Mouse (Mus musculus) liver, adult 2 months (tissue): Measurements from ENCODE around the gene Zrsr1.

ENCODE experiments used
- CTCF ChIP-seq: fragments of 200-500 bp; IDR thresholded peaks from 2 replicates; pipeline ENCODE4 v1.5.1; 2011; ENCODE audit warnings: low read depth, low read length, control low read depth
- POLR2A ChIP-seq: fragments of 200-500 bp; IDR thresholded peaks from 2 replicates; pipeline ENCODE4 v1.6.1; 2011; ENCODE audit warnings: low read length, control low read depth; ENCODE audit not compliant: insufficient read depth; ENCODE audit errors: extremely low read depth

DNA sequence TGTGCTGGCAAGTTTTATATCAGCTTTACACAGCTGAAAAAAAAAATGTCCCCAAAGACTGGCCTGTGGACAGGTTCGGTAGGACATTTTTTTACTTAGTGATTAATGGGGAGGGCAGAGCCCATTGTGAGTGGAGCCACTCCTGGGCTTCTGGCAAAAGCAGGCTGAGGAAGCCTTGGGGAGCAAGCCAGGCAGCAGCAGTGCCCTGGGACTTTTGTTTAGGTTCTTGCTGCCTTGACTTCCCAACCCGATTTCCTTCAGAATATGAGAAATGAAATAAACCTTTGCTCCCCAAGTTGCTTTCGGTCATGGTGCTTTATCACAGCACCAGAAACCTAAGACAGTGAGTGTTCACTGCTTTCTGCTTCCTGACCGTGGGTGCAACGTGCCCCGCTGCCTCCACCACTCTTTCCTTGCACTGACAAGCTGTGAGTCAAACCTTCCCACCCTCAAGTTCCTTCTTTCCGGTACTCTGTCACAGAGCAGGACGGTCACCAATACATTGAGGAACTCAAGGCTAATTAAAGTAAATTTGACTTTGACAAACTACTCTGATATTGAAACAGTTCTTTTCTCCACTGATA lies 43.1 kb upstream of the Zrsr1 start:
- TF ChIP-seq CTCF (no peak), POLR2A (no peak)
